Mouse (Mus musculus) small intestine, adult 2 months (tissue): Measurements from ENCODE around the gene Aebp2. TPM values are rescaled to one million over a fixed set of nuclear protein-coding genes. Genes with fewer than 3 reads are reported as not detected.

Source experiments
- H3K27ac ChIP-seq: fragments of 200-500 bp; 2 replicates; pipeline ENCODE4 v1.5.1; 2012; ENCODE audit warnings: low read depth, low read length, control low read depth, inconsistent platforms; ENCODE audit not compliant: insufficient read depth
- H3K27me3 ChIP-seq: fragments of 200-500 bp; 2 replicates; pipeline ENCODE4 v1.6.1; 2012; ENCODE audit warnings: mild to moderate bottlenecking, moderate library complexity, low read length, inconsistent platforms; ENCODE audit not compliant: control insufficient read depth, insufficient read depth
- H3K36me3 ChIP-seq: fragments of 200-500 bp; 2 replicates; pipeline ENCODE4 v1.6.1; 2012; ENCODE audit warnings: mild to moderate bottlenecking, low read length, control low read depth, inconsistent platforms; ENCODE audit not compliant: control insufficient read depth, insufficient read depth
- H3K4me1 ChIP-seq: fragments of 200-500 bp; 2 replicates; pipeline ENCODE4 v1.6.1; 2012; ENCODE audit warnings: low read length, inconsistent platforms, mixed read lengths; ENCODE audit not compliant: control insufficient read depth, insufficient read depth, insufficient read length
- H3K4me3 ChIP-seq: fragments of 200-500 bp; 2 replicates; pipeline ENCODE4 v1.5.1; 2012; ENCODE audit warnings: low read depth, mild to moderate bottlenecking, control low read depth, inconsistent platforms, low read length, moderate library complexity
- CTCF ChIP-seq: fragments of 200-500 bp; IDR thresholded peaks from 2 replicates; pipeline ENCODE4 v1.5.1; 2012; ENCODE audit warnings: low read depth, mild to moderate bottlenecking, control low read depth, inconsistent platforms, low read length, moderate library complexity, mixed read lengths; ENCODE audit not compliant: insufficient replicate concordance, insufficient read length; ENCODE audit errors: extremely low read depth
- POLR2A ChIP-seq: fragments of 200-500 bp; IDR thresholded peaks from 2 replicates; pipeline ENCODE4 v1.6.1; 2012; ENCODE audit warnings: low read depth, mild to moderate bottlenecking, control low read depth, inconsistent platforms, low read length, moderate library complexity
- WGBS: fragments of 180-500 bp; shearing (Covaris S2); methylation state at CpG from one replicate; pipeline ENCODE4 v1.1.7; 2018; 5-methylcytosine and 5-hydroxymethylcytosine counted together
- polyA plus RNA-seq: library from polyadenylated mRNA; depleted of rRNA; stranded (reverse); fragments of >200 nt; gene quantifications from 2 replicates; pipeline ENCODE4 v1.2.3, GENCODE M21; 2012

The Aebp2 gene
- polyA plus RNA-seq, 1 experiment: 28.4 TPM

GRCm38 (mm10) chr6:140678658-140679271 is 56.3 kb downstream of the Aebp2 start:
- no peak for TF ChIP-seq CTCF
- no peaks in the 10 kb centered on the region for H3K27me3 ChIP-seq
- no peak overlapping the region for H3K4me3 ChIP-seq
- no peak overlapping the region for H3K27ac ChIP-seq
- WGBS: 33% methylated on average over 15 of the region's 15 CpGs
- H3K4me1 ChIP-seq: no peaks in the 10 kb centered on the region
- no peaks in the 10 kb centered on the region for H3K36me3 ChIP-seq

- Histone ChIP-seq H3K4me3 (no peak overlapping the region), H3K36me3 (no peaks in the 10 kb centered on the region), H3K27me3 (no peaks in the 10 kb centered on the region), H3K4me1 (no peaks in the 10 kb centered on the region), H3K27ac (no peak overlapping the region)
- WGBS: 76% methylated on average over 7 of the region's 7 CpGs
- TF ChIP-seq POLR2A (no peak), CTCF (no peak)
Measured at GRCm38 (mm10) chr6:140680713-140681112, 58.2 kb downstream of the Aebp2 start.

GRCm38 (mm10) chr6:140682829-140683228 is 60.4 kb downstream of the Aebp2 start:
- TF ChIP-seq POLR2A (no peak), CTCF (no peak)
- H3K27me3 ChIP-seq: no peaks in the 10 kb centered on the region

GRCm38 (mm10) chr6:140684403-140684802 is 61.9 kb downstream of the Aebp2 start:
- Histone ChIP-seq H3K27ac (no peak overlapping the region), H3K4me3 (no peak overlapping the region), H3K4me1 (no peaks in the 10 kb centered on the region), H3K36me3 (no peaks in the 10 kb centered on the region), H3K27me3 (no peaks in the 10 kb centered on the region)
- WGBS: 83% methylated on average over 11 of the region's 11 CpGs
- TF ChIP-seq POLR2A (no peak), CTCF (no peak)

More at GRCm38 (mm10) chr6:140682829-140683228, 60.4 kb downstream of the Aebp2 start:
- WGBS: 39% methylated on average over 13 of the region's 13 CpGs
- no peaks in the 10 kb centered on the region for H3K4me1 ChIP-seq
- H3K27ac ChIP-seq: no peak overlapping the region
- H3K36me3 ChIP-seq: no peaks in the 10 kb centered on the region
- no peak overlapping the region for H3K4me3 ChIP-seq

GRCm38 (mm10) chr6:140689617-140690404 is 67.3 kb downstream of the Aebp2 start:
- H3K27me3 ChIP-seq: no peaks in the 10 kb centered on the region
- no peak overlapping the region for H3K27ac ChIP-seq
- 79% methylated on average over 16 of the region's 16 CpGs for WGBS
- no peaks in the 10 kb centered on the region for H3K4me1 ChIP-seq
- H3K4me3 ChIP-seq: no peak overlapping the region
- no peak for TF ChIP-seq CTCF
- TF ChIP-seq POLR2A: no peak
- no peaks in the 10 kb centered on the region for H3K36me3 ChIP-seq

GRCm38 (mm10) chr6:140692160-140692559 is 69.7 kb downstream of the Aebp2 start:
- no peak overlapping the region for H3K27ac ChIP-seq
- H3K4me3 ChIP-seq: no peak overlapping the region
- no peaks in the 10 kb centered on the region for H3K36me3 ChIP-seq
- no peaks in the 10 kb centered on the region for H3K27me3 ChIP-seq
- 72% methylated on average over 6 of the region's 6 CpGs for WGBS
- TF ChIP-seq POLR2A (no peak), CTCF (no peak)
- H3K4me1 ChIP-seq: no peaks in the 10 kb centered on the region

- H3K27ac ChIP-seq: no peak overlapping the region
- TF ChIP-seq CTCF: no peak
- TF ChIP-seq POLR2A: no peak
- no peaks in the 10 kb centered on the region for H3K4me1 ChIP-seq
- no peaks in the 10 kb centered on the region for H3K27me3 ChIP-seq
- no peaks in the 10 kb centered on the region for H3K36me3 ChIP-seq
- 50% methylated on average over 12 of the region's 12 CpGs for WGBS
- H3K4me3 ChIP-seq: no peak overlapping the region
Measured at GRCm38 (mm10) chr6:140696192-140696879, 73.9 kb downstream of the Aebp2 start.
